Mouse (Mus musculus): ENCODE measurements around the gene Tinagl1.

Gene Tinagl1

DNA sequence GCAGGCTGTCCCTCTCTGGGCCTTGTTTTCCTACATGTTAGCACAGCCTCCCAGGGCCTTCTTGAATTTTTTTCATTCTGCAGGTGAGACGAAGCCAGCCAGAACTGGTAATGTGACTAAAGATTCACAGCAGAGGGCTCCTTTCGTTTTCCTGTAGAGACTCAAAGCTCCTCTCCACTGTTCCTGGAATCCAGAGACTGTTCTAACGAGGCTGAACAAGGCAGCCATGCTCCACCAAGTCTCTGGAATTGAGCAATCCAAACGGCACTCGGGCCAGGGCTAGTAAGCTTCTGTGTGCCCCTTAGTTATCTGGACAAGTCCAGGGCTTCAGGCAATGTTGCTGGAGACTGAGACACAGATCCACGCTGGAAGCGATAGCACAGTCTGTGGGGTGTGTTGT is 2.6 kb upstream of the Tinagl1 start:
- DNase-seq (ENCODE audit: low spot score), result no peak

DNA sequence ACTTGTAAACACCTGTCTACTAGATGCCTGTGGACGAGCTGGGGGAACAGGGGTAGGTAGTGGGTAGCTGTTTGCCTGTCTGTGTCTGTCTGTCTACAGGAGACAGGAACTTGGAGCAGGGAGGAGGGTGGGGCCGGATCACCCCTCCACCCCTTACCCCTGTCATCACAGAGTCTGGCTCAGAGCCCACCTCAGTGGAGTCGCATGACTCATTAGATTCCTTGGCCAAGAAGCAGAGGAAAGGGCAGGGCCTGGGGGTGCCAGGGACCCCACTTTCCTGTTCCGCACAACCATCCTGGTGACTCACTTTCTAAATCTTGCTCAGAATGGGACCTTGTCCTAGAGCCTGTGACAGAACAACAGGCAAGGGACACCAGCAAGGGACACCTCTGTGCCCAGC is 2.2 kb upstream of the Tinagl1 start:
- DNase-seq (ENCODE audit: low spot score), result peak; percentile 56

DNA sequence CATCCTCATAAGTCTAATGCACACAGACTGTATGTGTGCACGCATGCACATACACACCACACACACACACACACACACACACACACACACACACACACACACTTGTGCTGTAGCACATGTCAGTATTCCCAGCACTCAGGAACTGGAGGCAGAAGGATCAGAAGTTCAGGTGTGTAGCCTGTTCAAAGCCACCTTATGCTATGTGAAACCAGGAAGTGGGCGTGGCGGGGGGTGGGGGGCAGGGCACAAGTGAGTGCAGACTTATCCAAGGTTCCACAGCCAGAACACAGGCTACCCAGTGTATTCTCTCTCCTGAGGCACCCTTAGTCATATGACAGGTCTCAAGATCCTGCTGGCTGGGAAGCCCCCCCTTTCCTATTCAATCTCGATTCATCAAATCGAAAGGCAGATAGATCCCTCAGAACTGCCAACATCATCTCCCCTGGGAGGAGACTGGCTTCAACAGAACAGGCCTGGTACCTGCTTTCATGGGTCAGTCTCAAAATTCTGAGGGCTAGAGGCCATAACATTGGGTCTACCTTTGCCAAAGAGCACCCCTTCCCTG is 1.3 kb upstream of the Tinagl1 start:
- DNase-seq (ENCODE audit: low spot score), result no peak

DNA sequence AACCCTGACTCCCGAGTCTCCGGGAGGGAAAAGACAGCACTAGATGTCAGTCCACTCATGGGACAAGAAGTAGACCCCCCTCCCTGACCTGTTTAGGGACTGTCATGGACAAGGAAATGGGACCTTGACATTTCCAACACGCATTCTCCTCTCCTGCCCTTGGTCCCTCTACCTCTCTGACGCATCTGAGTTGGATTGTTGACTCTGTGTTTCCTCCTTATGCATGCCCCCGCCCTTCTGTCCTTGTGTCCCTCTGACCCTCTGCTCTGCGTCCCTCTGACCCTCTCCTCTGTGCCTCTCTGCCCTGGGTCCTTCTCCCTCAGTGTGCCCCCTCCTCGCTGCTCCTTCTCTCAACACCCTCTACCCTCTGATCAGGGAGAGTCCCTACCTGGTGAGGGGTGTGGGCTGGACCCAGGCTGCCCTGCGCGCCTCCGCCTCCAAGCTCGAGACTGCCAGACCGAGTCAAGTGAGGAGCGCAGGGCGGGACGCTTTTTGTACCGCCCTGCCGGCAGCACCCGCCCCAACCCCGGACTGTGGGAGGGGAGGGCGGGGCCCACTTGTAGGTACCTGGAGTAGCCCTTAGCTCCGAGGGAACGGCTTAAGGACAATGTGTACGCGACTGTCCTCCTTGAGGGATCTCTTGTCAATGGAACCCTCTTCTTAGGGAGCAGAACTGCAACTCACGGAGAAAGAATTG is 439 bp downstream of the Tinagl1 start:
- peak; percentile 66 for DNase-seq (ENCODE audit: low spot score)

DNA sequence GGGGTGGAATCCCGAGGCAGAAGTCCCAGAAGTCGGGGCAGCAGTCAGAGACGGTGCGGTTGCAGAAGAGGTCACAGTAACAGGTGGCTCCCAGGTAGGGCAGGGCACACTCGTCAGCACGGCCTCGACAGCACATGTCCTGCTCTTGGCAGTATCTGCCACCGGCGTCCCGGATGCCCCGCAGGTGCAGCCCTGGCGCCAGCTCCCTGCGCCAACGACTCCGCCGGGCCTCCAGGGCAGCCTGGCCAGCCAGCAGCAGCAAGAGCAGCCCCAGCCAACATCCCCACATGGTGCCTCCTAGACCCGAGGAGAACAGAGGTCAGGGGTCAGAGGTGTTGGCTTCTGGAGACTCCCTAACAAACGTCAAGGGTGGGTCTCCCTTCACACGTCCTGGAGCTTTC is 1.0 kb downstream of the Tinagl1 start:
- no peak for DNase-seq (ENCODE audit: low spot score)

DNA sequence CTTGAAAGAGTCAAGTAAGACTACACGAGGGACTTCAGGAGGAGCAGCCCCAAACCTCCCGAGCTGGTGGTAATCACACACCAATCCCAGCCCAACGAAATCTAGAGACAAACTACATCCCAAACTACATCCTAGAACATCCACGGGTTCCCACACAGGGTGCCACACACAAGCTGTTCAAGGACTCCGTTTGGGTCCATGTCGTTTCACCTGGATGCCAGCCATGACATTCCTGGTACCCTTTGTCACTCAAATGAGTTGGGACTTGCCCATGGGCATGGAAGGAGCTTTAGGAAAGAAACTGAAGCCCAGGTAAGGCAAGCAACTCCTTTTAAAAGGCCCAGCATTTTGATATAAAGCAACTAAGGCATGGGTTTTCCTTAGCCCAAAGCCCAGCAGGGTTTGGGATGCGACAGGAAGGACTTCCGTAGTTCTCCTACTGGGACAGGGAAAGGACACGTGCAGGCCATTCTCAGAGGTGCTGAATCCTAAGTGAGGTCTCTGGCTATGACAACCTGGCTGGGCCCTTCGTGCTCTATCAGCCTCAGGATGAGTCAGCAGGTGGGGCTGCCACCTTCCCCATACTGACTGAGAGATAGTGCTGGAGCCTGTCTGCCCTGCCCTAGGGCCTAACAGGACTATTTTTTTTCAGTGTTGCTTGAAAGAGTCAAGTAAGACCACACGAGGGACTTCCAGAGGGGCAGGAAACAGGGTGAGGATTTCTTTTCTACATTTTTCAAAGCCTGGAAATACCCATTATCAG is 1.7 kb downstream of the Tinagl1 start:
- peak; percentile 49 for DNase-seq (ENCODE audit: low spot score)

DNA sequence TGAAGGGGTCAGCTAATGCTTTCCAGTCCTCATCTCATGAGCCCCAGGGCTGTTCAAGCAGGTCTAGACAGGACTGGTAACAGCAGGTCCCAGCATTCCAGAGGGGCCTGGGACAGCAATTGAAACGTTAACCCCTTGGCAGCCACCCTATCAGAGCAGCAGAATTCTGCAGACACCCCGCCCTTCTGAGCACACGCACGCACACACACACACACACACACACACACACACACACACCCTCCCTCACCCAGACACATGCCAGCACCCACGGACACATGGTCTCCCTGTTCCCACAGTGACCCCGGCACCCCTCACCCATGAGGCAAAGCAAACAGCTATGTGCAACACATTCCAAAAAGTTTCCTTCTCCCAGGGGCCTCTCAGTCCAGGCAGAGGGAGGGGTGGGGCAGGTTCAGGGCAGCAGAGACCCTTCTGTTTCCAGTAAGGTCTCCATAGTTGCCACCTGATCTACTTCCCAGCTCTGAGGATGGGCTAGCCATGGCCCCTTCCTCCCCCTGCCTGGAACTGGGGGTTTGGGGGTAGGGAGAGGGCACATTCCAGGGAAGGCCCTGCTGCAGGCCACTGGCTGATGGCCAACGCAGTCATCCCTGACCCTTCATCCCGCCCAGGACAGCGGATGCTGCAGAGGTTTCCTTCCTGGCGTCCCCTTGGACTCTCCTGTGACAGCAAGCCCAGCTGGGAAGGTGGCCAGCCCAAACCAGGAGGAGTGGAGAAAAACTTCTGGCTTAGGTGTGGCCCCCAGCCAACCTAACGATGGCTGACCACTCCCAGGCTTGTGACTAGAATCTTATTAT is 2.8 kb downstream of the Tinagl1 start:
- DNase-seq (ENCODE audit: low spot score), result peak; percentile 48

DNA sequence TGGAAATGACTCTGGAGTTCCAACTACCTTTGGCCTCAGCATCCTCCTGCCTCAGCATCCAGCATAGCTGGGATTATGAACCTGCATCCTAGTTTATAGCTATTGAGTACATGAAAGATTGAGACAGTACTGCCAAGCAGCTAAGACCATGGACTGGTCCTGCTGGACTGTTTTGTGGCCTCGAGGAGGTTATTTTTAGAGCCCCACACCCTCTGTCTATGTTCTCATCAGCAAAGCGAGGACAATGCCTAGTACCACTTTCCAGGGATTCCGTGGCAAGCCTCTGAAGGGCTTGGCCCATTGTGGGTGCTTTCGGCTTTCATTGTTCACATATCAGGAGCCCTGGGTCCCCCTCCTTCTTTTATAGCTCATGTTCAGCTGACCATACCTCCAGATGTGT is 4.6 kb downstream of the Tinagl1 start:
- no peak for DNase-seq (ENCODE audit: low spot score)

DNA sequence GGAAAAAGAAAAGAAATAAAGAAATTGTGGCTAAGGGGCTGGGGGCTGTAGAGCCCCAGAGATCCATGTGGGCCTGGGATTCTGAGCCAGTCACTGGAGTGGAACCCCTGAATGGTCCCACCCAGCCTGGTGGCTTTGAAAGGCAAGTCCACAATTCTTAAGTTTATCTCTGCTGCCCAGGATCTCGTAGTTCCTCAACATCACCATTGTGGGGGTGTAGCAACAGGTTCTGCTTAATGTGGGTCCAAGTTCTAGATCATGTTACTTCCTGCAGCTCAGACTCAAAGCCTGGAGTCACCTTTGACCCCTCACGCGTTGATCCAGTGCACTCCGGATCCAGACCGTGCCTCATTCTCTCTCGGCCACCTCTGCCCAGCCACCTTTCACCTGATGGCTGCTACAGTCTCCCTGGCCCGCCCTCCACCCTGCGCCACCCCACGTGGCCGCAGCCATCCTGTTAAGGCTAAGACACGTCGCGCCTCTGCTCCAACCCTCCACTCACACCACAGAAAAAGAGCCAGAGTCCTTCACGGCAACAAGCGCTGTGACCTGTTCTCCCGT is 5.4 kb downstream of the Tinagl1 start:
- no peak for DNase-seq (ENCODE audit: low spot score)

DNA sequence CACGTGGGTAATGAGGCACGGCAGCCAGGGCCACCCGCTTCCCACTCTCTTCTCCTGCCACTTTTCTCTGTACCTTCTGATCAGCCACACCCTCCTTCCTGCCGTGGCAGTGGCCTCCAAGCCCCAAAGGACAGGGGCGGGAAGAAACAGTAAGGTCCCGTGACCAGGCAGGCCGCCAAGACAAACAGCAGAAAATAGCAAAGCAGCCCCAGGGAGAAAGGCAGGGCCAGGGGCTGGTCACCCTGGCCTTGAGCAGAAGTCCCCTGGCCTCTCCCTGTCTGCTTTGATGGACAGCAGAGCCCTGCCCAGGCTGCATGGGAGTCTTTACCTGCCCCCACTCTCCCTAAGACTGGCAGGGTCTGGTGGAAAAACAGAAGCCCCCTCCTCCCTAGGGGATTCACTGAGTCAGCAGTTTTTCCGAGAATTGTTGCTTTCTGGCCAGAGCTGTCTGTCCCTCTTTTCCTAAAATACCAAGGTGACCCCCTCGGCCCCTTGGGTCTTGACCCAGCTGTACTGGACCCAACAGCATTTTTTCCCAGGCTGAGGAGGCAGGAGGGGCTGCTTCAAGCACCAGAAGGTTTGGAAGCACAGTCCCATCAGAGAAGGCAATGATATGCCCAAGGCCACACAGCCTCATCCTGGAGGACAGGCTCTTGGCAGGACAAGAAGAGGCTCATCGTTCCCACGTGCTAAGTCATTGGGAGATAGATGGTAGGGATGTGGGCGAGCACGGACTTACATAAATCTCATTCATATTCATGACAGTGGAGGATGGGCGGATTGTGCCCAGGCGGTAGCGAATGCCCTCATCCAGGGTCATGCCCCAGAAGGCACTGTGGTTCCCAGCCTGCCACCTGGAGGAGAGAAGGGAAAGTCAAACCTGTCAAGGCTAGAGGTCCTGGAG is 6.4 kb downstream of the Tinagl1 start:
- DNase-seq (ENCODE audit: low spot score), result peak; percentile 70

DNA sequence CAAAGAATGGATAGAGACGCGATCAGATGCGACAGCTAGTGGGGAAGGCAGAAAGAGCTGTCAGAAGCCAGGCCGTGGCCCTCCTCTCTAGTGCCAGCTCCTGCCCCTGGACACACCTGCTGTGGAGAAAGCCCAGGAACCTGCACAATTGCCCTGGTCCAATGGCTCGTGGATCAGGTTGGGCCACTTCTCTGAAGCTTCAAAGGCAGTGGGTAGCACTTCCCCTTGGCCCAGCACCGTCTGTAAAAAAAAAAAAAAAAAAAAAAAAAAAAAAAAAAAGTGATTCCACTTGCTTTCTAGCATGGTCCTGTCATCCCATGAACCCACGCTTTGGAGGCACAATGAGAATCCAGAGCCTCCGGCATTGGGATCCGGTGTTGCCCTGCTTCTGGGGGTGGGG is 7.1 kb downstream of the Tinagl1 start:
- peak; percentile 26 for DNase-seq (ENCODE audit: low spot score)

DNA sequence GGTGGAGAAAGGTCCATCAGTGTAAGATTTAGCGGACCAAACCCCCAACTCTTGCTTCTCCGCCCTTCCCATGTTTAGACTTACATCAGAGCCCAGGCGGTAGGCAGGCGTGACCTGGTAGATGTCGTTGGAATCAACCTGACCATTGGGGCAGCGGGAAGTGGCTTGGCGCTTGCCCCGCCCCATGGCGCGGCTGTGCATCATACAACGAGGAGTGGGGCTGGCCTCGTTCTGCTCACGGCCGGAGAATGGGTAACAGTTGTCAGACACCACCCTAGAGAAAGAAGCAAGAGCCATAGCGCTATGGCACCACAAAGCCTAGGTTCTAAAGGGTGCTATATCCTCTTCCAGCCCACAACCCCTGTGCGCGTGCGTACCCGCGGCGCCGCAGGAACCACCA is 7.6 kb downstream of the Tinagl1 start:
- DNase-seq (ENCODE audit: low spot score), result no peak

DNA sequence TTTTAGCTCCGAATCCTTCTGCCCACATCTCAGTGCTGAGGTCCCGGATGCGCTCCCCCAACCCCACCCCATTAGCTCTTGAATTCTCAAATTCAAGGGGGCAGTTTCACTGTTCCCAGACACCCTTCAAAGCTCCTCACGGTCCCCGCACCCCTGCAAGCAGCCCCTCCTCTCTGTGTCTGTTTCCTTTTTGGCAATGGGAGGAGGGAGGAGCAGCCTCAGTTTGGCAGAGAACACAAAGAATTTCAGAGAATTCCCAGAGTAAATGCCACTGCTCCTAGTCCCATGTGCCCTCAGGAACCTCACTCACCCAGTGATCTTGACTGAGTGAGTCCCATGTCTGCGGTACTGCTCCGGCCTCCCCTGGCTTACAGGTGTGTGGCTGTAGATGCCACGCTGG is 8.3 kb downstream of the Tinagl1 start:
- no peak for DNase-seq (ENCODE audit: low spot score)

DNA sequence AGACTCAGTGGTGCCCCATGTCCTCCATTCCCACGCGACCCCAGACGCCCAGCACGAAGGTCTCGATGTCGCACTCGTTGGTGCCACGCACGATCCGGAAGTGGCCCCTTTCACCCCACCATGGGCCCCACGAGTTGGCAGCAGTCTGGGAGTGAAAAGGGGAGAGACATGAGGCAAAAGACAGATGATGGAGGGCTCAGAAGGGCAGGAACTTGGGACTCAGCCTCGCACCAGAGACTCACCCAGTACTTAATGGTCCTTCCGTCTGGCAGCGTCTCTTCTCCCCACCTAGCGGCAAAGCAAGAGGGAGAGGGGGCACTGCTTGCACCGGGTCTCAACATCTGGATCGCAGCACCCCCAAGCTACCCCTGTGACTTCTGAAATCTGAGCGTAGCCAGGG is 8.9 kb downstream of the Tinagl1 start:
- DNase-seq (ENCODE audit: low spot score), result no peak

DNA sequence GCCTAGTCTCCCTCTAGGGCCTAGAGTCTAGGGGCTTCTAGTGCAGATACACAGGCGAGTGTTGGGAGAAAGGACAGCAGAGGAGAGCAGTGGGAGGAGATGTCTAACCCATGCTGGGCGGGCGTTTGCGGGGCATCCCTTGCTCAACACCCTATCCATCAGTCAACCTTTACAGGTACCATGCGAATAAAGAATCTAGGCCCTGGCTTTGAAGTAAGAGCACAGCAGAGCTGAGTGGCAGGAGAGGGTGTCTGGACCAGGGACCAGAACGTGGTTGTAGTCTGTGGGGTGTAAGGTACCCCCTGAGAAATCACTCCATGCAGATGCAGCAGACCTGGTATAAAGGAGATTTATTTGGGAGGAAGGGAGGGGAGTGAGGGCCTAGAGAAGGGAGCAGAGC is 10.8 kb downstream of the Tinagl1 start:
- no peak for DNase-seq (ENCODE audit: low spot score)

DNA sequence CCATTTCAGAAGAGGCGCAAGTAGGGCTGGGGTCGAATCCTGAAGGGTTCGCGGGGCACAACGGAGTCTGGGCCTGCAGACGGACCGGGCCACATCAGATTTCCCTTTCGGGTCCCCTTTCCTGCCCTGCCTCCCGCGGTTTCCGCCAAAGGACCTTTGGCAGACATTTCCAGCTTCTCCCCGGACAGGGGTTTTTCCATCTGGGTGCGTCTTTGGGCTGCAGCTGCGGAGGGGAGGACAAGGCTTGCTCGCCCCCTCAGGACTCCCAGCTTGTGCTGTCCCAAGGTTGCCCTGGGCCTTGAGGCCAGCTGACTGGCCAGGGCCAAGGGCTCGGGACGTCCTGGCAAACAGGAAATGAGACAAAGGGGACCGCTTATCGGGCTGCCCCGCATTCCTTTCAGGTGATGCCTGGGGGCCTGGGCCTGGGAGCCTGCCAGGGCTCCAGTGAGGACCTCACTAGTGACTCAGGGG is 11.5 kb downstream of the Tinagl1 start:
- no peak for DNase-seq (ENCODE audit: low spot score)

DNA sequence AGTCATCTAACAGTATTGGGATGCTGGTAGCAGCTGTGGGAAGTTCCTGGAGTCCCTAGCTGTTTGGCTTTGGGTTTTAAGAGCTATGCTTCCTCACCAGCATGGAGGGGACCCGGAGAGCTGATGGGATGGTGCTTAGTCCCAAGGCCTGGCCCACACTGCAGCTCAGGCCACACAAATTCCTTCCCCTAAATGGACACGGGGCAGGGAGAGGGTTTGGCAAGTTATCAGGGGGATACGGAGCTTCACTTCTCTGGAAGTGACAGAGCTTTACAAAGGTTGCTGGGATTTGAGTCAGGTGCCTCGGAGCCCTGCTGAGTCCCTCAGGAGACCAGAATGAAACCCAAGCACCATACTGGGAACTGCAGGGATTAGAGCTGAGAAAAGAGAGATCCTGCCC is 13.6 kb downstream of the Tinagl1 start:
- no peak for DNase-seq (ENCODE audit: low spot score)

DNA sequence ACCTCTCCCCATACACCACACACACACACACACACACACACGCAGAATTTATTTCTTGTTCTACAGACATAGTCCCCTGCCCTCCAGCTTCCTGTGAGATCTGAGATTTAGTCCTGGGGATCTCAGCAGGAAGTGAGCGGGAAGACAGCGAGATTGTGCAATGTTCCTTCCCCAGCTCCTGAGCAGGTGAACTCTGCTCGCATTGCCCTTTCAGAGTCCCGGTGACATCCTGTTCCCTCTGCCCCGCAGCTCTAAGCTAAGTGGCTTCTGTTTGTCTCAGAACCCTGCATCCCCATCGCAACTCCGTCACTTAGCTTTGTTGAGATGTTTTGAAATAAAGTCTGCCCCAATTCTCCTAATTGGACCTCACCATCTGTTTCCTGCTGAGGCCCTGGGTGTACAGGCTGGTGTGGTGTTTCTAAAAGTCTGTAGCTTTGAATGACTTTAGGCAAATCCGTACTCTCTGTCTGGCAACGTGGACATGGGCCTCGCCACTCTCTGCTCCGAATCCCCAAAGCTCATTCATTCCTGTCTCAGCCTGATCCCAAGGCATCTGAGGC is 18.0 kb downstream of the Tinagl1 start:
- DNase-seq (ENCODE audit: low spot score), result no peak

DNA sequence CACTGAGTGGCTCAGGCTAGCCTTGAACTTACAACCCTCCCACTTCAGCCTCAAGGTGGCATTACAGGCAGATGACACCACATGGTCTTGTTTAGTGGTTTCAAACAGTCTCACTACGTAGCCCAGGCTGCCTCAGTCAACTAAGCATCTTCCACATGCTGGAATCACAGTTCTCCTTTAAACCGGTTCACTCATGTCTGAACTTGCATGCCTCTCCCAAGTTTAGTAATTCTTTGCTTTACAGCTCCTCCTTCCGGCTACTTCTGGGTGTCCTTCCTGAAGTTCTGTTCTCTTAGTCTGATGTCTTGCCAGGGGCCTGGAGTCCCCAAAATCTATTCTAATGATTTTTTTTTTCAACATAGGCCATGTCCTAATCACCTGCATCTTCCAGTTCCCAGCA is 20.7 kb downstream of the Tinagl1 start:
- no peak for DNase-seq (ENCODE audit: low spot score)

DNA sequence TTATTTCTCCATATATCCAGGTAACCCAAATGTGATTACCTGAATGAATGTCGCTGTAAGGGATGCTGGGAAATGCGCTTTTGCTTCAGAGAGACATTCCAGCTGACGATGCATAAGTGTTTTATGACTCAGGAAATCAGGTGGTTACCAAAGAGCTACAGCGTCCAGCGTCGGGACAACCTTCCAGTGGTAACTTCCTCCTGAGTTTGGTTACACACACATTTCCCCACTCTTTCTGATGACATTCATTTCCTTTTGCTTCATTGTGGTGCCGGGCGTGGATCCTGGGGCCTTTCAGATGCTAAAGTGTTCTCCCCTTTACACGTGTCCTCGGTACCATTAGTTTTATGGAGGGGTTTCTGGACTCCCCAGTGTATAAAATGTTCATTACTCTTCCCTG is 26.5 kb downstream of the Tinagl1 start:
- DNase-seq (ENCODE audit: low spot score), result no peak

DNA sequence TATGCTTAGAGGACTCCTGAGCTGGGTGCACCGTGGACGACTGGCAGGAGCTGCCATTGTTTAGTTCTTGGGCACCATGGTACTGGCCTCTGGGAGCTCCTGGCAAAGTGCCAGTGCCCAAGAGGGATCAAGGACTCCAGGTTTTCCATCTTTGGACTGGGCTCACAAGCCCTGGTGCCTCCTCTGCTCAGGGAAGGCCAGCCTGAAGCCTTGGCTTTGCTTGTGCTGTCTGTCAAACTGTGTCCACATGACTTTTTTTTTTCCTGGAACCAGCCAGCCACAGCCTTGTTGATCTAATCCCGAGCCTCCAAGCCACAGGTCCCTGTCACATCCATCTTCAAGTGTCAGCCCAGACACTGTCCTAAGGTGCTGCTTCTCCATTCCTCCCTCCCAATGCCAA is 33.1 kb downstream of the Tinagl1 start:
- DNase-seq (ENCODE audit: low spot score), result no peak

Data from urinary bladder, postnatal 25 days (tissue).